Mouse (Mus musculus) liver, embryonic 14.5 days (tissue): ENCODE measurements around the gene Cltc. TPM values are rescaled to one million over a fixed set of nuclear protein-coding genes. Genes with fewer than 3 reads are reported as not detected.

ENCODE experiments used
- ATAC-seq: fragments of 200-750 bp; cut with Nextera tagmentation; 2 replicates; pipeline ENCODE4 v1.8.0; 2017; ENCODE audit warnings: moderate number of reproducible peaks, mild to moderate bottlenecking, moderate library complexity; ENCODE audit not compliant: insufficient read depth
- DNase-seq, 3 experiments: peaks; one replicate each; pipeline ENCODE4 v3.0.0-alpha.2; 2012 to 2013; ENCODE audit warnings: low read depth in 3 of 3, low spot score in 3 of 3
- H3K27ac ChIP-seq: fragments of 300-500 bp; sonication (generic); 2 replicates; pipeline ENCODE4 v1.5.1; 2014; ENCODE audit warnings: moderate library complexity, mild to moderate bottlenecking, control low read depth, inconsistent platforms
- H3K27me3 ChIP-seq: fragments of 300-500 bp; sonication (generic); 2 replicates; pipeline ENCODE4 v1.6.1; 2014; ENCODE audit warnings: mild to moderate bottlenecking, low read length, moderate library complexity; ENCODE audit not compliant: control insufficient read depth, insufficient read depth
- H3K36me3 ChIP-seq: fragments of 300-500 bp; sonication (generic); replicated peaks from 2 replicates; pipeline ENCODE4 v1.6.1; 2014; ENCODE audit warnings: low read depth; ENCODE audit not compliant: control insufficient read depth, insufficient read depth
- H3K4me1 ChIP-seq, 2 experiments: fragments of 200-500 bp in 1 of 2; fragments of 300-500 bp in 1 of 2; sonication (generic) in 1 of 2; replicated peaks; 2 replicates each; pipeline ENCODE4 v1.6.1; 2012 to 2014; ENCODE audit warnings: antibody characterized with exemption in 1 of 2, inconsistent platforms in 1 of 2, low read length in 1 of 2; ENCODE audit not compliant: control insufficient read depth in 2 of 2, insufficient read depth in 2 of 2
- H3K4me2 ChIP-seq: fragments of 300-500 bp; sonication (generic); 2 replicates; pipeline ENCODE4 v1.6.1; 2014; ENCODE audit warnings: low read depth, mild to moderate bottlenecking, control low read depth, moderate library complexity
- H3K4me3 ChIP-seq, 2 experiments: fragments of 200-500 bp in 1 of 2; fragments of 300-500 bp in 1 of 2; sonication (generic) in 1 of 2; 2 replicates each; pipeline ENCODE4 v1.5.1; 2012 to 2014; ENCODE audit warnings: low read depth in 2 of 2, low read length in 2 of 2, mild to moderate bottlenecking in 2 of 2, control low read depth in 1 of 2, inconsistent platforms in 1 of 2, moderate library complexity in 1 of 2; ENCODE audit not compliant: insufficient read depth in 1 of 2
- H3K9ac ChIP-seq: fragments of 300-500 bp; sonication (generic); replicated peaks from 2 replicates; pipeline ENCODE4 v1.6.1; 2014; ENCODE audit warnings: mild to moderate bottlenecking, control low read depth, moderate library complexity
- H3K9me3 ChIP-seq: fragments of 300-500 bp; sonication (generic); 2 replicates; pipeline ENCODE4 v1.6.1; 2016; ENCODE audit warnings: low read length, mixed read lengths; ENCODE audit not compliant: control insufficient read depth
- CTCF ChIP-seq: IDR thresholded peaks from 2 replicates; pipeline ENCODE4 v1.5.1; 2016; ENCODE audit warnings: antibody characterized with exemption, low read depth, control low read depth
- EP300 ChIP-seq: IDR thresholded peaks from 2 replicates; pipeline ENCODE4 v1.6.1; 2016; ENCODE audit warnings: antibody characterized with exemption, low read depth
- WGBS: fragments of 180-500 bp; shearing (Covaris S2); extraction: QIAGEN DNeasy Blood & Tissue Kit; methylation state at CpG from one replicate; pipeline ENCODE4 v1.1.7; 2014; ENCODE audit not compliant: insufficient replicate concordance; 5-methylcytosine and 5-hydroxymethylcytosine counted together
- polyA plus RNA-seq, 2 experiments: library from polyadenylated mRNA; depleted of rRNA in 1 of 2; stranded (reverse) in 1 of 2; unstranded in 1 of 2; fragments of >200 nt; fragmentation: Nextera tagmentation in 1 of 2; extraction: Ambion mirVana in 1 of 2; gene quantifications; 2 replicates each; pipeline versions ENCODE4 v1.2.1 to v1.2.3; 2012 to 2014

Gene Cltc
- polyA plus RNA-seq, 2 experiments, result 70.0 to 95.9 TPM

- H3K4me3 ChIP-seq, result no peak overlapping the region
- DNase-seq (no peak), ATAC-seq (no peak)
- no peak overlapping the region for H3K4me2 ChIP-seq
- no peak overlapping the region for H3K27ac ChIP-seq
- no peaks in the 10 kb centered on the region; the same call in 1 of the 2 replicates for H3K36me3 ChIP-seq
- WGBS, result 71% methylated on average over 1 of the region's 1 CpGs
- no peaks in the 10 kb centered on the region for H3K4me1 ChIP-seq
- H3K27me3 ChIP-seq, result no peaks in the 10 kb centered on the region
- TF ChIP-seq EP300, result no peak
- TF ChIP-seq CTCF, result no peak
- H3K9ac ChIP-seq, result no peak overlapping the region
- H3K9me3 ChIP-seq, result no peaks in the 10 kb centered on the region
These were observed 107.8 kb downstream of the Cltc start for GRCm38 (mm10) chr11:86649542-86649941.

- Histone ChIP-seq H3K27ac (no peak overlapping the region), H3K4me1 (no peaks in the 10 kb centered on the region), H3K36me3 (peaks cover 6% of the 10 kb centered on the region), H3K4me3 (no peak overlapping the region), H3K9me3 (no peaks in the 10 kb centered on the region), H3K4me2 (no peak overlapping the region), H3K9ac (no peak overlapping the region), H3K27me3 (no peaks in the 10 kb centered on the region)
- 90% methylated on average over 15 of the region's 15 CpGs for WGBS
- ATAC-seq (no peak), DNase-seq (no peak)
- TF ChIP-seq EP300 (no peak), CTCF (no peak)
These were observed 109.5 kb downstream of the Cltc start for GRCm38 (mm10) chr11:86647706-86648447.

GRCm38 (mm10) chr11:86646885-86647459, 110.4 kb downstream of the Cltc start:
- Histone ChIP-seq H3K9me3 (no peaks in the 10 kb centered on the region), H3K36me3 (peaks cover 12% of the 10 kb centered on the region), H3K4me1 (no peaks in the 10 kb centered on the region), H3K27me3 (no peaks in the 10 kb centered on the region), H3K4me2 (no peak overlapping the region), H3K27ac (no peak overlapping the region), H3K9ac (no peak overlapping the region), H3K4me3 (no peak overlapping the region)
- DNase-seq (no peak), ATAC-seq (no peak)
- 79% methylated on average over 3 of the region's 3 CpGs for WGBS
- TF ChIP-seq EP300, result no peak
- no peak for TF ChIP-seq CTCF

- Histone ChIP-seq H3K4me2 (no peak overlapping the region), H3K9me3 (no peaks in the 10 kb centered on the region), H3K36me3 (peaks cover 15% of the 10 kb centered on the region), H3K27ac (no peak overlapping the region), H3K9ac (no peak overlapping the region), H3K4me1 (no peaks in the 10 kb centered on the region), H3K4me3 (no peak overlapping the region), H3K27me3 (no peaks in the 10 kb centered on the region)
- WGBS, result 75% methylated on average over 7 of the region's 7 CpGs
- TF ChIP-seq CTCF (no peak), EP300 (no peak)
- ATAC-seq, result no peak
- no peak for DNase-seq
These were observed 111.1 kb downstream of the Cltc start for GRCm38 (mm10) chr11:86646136-86646834.

- ATAC-seq, result no peak
- Histone ChIP-seq H3K9me3 (no peaks in the 10 kb centered on the region), H3K4me3 (no peak overlapping the region), H3K4me2 (no peak overlapping the region), H3K9ac (no peak overlapping the region), H3K4me1 (no peaks in the 10 kb centered on the region), H3K27me3 (no peaks in the 10 kb centered on the region), H3K36me3 (peaks cover 15% of the 10 kb centered on the region), H3K27ac (no peak overlapping the region)
- WGBS, result 87% methylated on average over 4 of the region's 4 CpGs
- no peak for DNase-seq
- TF ChIP-seq CTCF (no peak), EP300 (no peak)
These were observed 112.8 kb downstream of the Cltc start for GRCm38 (mm10) chr11:86644553-86644952.

Other genes with a start within 250 kb of the Cltc start
- 5.8 and 8.4 TPM in 2 replicates for gene Rps6kb1, start 212.8 kb downstream of the Cltc start, polyA plus RNA-seq (2012; rRNA removed)
- gene Rps6kb1, start 212.8 kb downstream of the Cltc start, polyA plus RNA-seq (2014; fragmentation: Nextera tagmentation; extraction: Ambion mirVana), result 17.2 and 20.8 TPM in 2 replicates
- gene Tubd1, start 212.6 kb downstream of the Cltc start, polyA plus RNA-seq (2012; rRNA removed), result 4.3 and 5.6 TPM in 2 replicates
- gene Tubd1, start 212.6 kb downstream of the Cltc start, polyA plus RNA-seq (2014; fragmentation: Nextera tagmentation; extraction: Ambion mirVana), result 10.3 and 11.0 TPM in 2 replicates
- 26.9 and 33.1 TPM in 2 replicates for gene Vmp1, start 73.7 kb downstream of the Cltc start, polyA plus RNA-seq (2012; rRNA removed)
- gene Vmp1, start 73.7 kb downstream of the Cltc start, polyA plus RNA-seq (2014; fragmentation: Nextera tagmentation; extraction: Ambion mirVana), result 94.2 and 98.4 TPM in 2 replicates
- 5.9 and 10.5 TPM in 2 replicates for gene Ptrh2, start 73.6 kb downstream of the Cltc start, polyA plus RNA-seq (2012; rRNA removed)
- 19.2 and 20.9 TPM in 2 replicates for gene Ptrh2, start 73.6 kb downstream of the Cltc start, polyA plus RNA-seq (2014; fragmentation: Nextera tagmentation; extraction: Ambion mirVana)
- 2.5 and 3.9 TPM in 2 replicates for gene Dhx40, start 50.2 kb upstream of the Cltc start, polyA plus RNA-seq (2012; rRNA removed)
- gene Dhx40, start 50.2 kb upstream of the Cltc start, polyA plus RNA-seq (2014; fragmentation: Nextera tagmentation; extraction: Ambion mirVana), result 8.0 and 8.2 TPM in 2 replicates
- 0.55 and 0.70 TPM in 2 replicates for gene Ypel2, start 236.1 kb upstream of the Cltc start, polyA plus RNA-seq (2012; rRNA removed)
- 0.83 and 0.94 TPM in 2 replicates for gene Ypel2, start 236.1 kb upstream of the Cltc start, polyA plus RNA-seq (2014; fragmentation: Nextera tagmentation; extraction: Ambion mirVana)